Mouse (Mus musculus): ENCODE results near the gene Pgpep1l. TPM values are rescaled to one million over a fixed set of nuclear protein-coding genes. Genes with fewer than 3 reads are reported as not detected.

The Pgpep1l gene
- not detected for polyA plus RNA-seq (2015; fragmentation: Illumina TruSeq; extraction: RNeasy Lipid Tissue Mini Kit (QIAGEN cat#74804); ENCODE audit: insufficient read depth, low read depth, low replicate concordance)

GRCm38 (mm10) chr7:68264028-68264453 is at the start of gene Pgpep1l:
Gene Pgpep1l (minus strand): TSS chr7:68264233.

DNA sequence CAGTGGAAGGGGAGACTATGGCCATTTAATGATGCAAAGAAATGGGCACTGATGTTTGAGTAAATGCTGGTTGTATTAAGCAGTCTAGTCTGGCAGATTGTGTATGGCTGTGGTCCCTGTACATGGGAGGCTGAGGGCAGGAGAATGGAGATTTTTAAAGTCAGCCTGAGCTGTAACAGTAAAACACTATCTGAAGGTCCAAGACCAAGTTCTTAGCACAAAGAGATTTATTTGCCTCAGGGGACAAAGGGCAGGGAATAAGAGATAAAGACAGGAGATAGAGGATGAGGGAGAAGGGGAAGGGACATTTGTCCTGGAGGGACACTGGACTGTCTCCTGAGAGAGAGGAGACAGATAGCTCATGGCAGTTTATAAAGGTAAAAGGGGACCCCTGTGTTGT is 9.5 kb upstream of the Pgpep1l start, which contains the start of gene Fam169b:
Gene Fam169b, plus strand, starts transcription at position 325 of the 400 bp plus-strand sequence.

Other genes starting within 250 kb of the Pgpep1l start
- not detected for gene Fam169b, start 9.6 kb upstream of the Pgpep1l start, polyA plus RNA-seq (2015; fragmentation: Illumina TruSeq; extraction: RNeasy Lipid Tissue Mini Kit (QIAGEN cat#74804); ENCODE audit: insufficient read depth, low read depth, low replicate concordance)

Data from pancreas, adult 10 weeks (tissue).